Mouse (Mus musculus) spleen, embryonic (tissue): ENCODE data around the gene Abhd17a.
"Not testable (repeated sequence)": the region's sequence is repeated elsewhere in the genome, so short reads cannot be mapped to it uniquely, and the experiment has no call there.

Experiments
- CTCF ChIA-PET: fragments of 350-600 bp; sonication (Branson Sonifier 250); formaldehyde crosslinking; loops from one replicate; lab custom pipeline; 2022; lab: Charles Lee

Gene Abhd17a

GRCm38 (mm10) chr10:80609269-80609924 lies 19.3 kb upstream of the Abhd17a start:
- CTCF ChIA-PET = no interaction called here

GRCm38 (mm10) chr10:80608435-80608834 lies 18.3 kb upstream of the Abhd17a start:
- CTCF ChIA-PET = interaction anchor here (0.6 kb wide), 1 partner anchor 109 kb away, joined by 3 read pairs; no protein-coding TSS in a partner anchor

DNA sequence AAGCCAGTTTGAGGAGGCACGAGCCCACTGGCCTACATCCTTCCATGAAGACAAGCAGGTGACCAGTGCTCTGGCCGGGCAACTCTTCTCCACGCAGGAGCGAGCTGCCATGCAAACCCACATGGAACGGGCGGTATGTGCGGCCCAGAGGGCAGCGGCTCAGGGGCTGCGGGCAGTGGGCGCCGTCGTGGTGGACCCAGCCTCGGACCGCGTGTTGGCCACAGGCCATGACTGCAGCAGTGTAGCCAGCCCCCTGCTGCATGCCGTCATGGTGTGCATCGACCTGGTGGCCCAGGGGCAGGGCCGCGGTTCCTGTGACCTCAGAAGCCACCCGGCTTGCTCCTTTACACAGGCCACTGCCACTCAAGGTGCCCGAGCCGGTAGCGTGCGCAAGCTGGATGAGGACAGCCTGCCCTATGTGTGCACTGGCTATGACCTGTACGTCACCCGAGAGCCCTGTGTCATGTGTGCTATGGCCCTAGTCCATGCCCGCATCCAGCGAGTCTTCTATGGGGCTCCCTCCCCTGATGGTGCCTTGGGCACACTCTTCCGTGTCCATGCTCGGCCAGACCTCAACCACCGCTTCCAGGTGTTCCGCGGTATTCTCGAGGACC lies 16.7 kb upstream of the Abhd17a start:
- CTCF ChIA-PET = no interaction called here

- CTCF ChIA-PET = no interaction called here
These were observed 16.2 kb upstream of the Abhd17a start for GRCm38 (mm10) chr10:80606306-80606705.

GRCm38 (mm10) chr10:80605721-80606120 lies 15.6 kb upstream of the Abhd17a start, which contains the start of gene Gm49322:
Gene Gm49322 (plus strand): TSS chr10:80606021.
- CTCF ChIA-PET = not testable (repeated sequence)

- CTCF ChIA-PET = no interaction called here
These were observed 14.8 kb upstream of the Abhd17a start for GRCm38 (mm10) chr10:80604988-80605387.

DNA sequence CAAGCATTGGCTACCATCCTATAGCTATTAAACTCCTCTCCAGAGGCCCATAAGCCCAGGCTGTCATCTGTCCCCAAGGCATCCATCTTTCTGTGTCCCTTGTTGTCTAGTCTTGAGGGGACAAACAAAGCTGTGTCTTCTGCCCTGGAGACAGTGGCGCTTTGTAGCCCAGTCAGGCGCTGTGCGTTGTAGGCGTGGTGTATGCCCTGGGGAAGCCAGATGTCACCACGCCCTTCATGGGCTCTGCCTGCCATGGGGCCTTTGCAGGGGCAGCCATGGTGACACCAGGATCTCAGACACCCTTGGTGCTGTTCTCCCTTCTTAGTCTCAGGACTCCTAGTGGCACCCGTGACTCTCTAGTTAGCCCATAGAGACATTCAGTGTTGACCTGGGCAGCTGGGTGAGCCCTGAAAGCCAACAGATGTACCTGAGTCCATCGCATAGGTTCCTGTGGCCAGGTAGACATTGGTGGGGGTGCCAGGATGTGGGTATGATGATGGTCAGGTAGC lies 13.9 kb upstream of the Abhd17a start:
- CTCF ChIA-PET = no interaction called here

DNA sequence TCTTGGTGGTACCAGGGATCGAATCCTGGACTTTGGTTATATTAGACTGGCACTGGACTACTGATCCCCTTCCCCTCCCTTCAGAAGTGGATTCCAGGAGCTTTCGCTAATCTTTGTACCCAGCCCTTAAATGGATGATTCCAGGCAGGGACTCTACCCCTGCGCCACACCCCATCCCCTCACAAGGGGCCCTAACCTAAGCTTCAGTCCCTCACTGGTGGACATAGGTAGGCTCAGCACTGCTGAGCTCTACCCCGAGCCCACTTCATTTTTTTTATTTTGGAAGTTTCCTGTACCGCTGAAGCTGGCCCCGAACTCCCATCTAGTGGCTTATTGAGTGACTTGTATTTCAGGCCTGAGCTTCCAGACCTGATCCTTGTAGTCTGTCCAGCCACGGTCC lies 13.2 kb upstream of the Abhd17a start:
- CTCF ChIA-PET = interaction anchor here (0.6 to 0.7 kb wide), 3 partner anchors 15 to 284 kb away, joined by 3 to 7 read pairs (median 3); no protein-coding TSS in a partner anchor

GRCm38 (mm10) chr10:80602698-80603325 lies 12.7 kb upstream of the Abhd17a start, which contains the start of the genes Scamp4 and Adat3:
Gene Scamp4 (plus strand): TSS chr10:80602872.
Gene Adat3 (plus strand): TSS chr10:80602880.
- CTCF ChIA-PET = interaction anchor here (0.6 to 0.7 kb wide), 3 partner anchors 15 to 284 kb away, joined by 3 to 7 read pairs (median 3); no protein-coding TSS in a partner anchor

DNA sequence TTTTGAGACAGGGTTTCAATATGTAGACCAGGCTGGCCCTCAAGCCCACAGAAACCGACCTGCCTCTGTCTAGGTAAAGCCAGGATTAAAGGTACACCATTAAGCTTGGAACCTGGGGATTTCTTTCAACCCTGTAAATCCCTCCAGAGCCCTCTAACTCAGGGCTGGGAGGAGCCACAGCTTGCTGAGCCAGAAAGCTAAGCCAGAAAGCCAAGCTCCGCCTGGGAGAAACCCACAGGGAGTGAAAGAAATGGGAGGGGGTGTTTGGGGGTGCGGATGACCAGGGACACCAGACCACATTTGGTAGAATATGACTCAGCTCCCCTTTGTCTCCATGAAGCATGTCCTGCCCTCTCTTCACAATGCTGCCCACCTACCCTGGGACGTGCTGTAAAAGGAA lies 6.2 kb upstream of the Abhd17a start:
- CTCF ChIA-PET = no interaction called here

GRCm38 (mm10) chr10:80589127-80589878 lies 838 bp downstream of the Abhd17a start:
- CTCF ChIA-PET = interaction anchor here (0.6 kb wide), 1 partner anchor 22 kb away, joined by 3 read pairs; no protein-coding TSS in a partner anchor

- CTCF ChIA-PET = no interaction called here
These were observed 2.9 kb downstream of the Abhd17a start for GRCm38 (mm10) chr10:80587305-80587657.

DNA sequence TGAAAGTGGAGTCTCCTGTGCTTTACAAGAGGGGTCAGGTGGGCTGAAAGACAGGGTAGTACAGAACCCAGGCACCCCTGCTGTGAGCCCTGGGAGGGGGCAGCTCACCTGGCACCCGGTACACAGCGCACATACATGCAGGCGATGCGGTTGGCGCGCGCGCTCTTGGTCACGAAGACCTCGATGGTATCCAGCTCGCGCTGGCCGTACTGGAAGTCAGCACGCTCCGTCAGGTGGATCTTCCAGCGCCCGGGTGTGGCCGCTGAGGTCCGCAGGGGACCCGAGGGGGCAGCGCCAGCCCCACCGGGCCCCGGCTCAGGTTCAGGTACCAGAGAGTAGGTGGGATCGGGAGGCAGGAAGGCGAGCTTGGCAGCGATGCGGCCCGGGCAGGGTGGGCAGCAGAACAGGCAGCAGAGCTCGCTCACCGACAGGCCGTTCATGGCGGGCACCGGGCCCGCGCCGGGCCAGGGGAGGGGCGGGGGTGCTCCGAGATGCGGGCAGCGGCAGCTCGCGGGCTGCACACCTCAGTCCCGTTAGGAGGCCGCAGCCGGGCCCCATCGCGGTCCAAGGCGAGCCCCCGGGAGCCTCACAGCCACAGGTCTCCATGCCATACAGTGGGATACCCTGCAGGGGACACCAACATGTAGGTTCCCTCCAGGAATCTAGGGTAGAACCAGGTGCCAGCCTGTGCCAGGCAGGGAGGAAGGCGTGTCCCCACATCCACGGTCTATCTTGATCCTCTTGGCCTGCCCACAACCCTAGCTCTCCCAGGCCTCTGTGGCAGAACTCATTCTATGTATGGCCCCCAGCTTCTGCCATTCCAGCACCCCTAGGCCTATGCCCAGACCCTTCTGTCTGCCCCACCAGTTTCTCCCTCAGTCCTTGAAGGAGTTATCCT lies 3.5 kb downstream of the Abhd17a start:
- CTCF ChIA-PET = interaction anchor here (0.6 kb wide), 1 partner anchor 56 kb away, joined by 3 read pairs; no protein-coding TSS in a partner anchor

- CTCF ChIA-PET = interaction anchor here (0.5 kb wide), 1 partner anchor 33 kb away, joined by 4 read pairs; no protein-coding TSS in a partner anchor
These were observed 4.6 kb downstream of the Abhd17a start for GRCm38 (mm10) chr10:80585581-80585980.

- CTCF ChIA-PET = interaction anchor here (0.5 to 0.9 kb wide), 3 partner anchors 33 to 150 kb away, joined by 3 to 18 read pairs (median 4); no protein-coding TSS in a partner anchor
These were observed 5.2 kb downstream of the Abhd17a start for GRCm38 (mm10) chr10:80584642-80585552.

DNA sequence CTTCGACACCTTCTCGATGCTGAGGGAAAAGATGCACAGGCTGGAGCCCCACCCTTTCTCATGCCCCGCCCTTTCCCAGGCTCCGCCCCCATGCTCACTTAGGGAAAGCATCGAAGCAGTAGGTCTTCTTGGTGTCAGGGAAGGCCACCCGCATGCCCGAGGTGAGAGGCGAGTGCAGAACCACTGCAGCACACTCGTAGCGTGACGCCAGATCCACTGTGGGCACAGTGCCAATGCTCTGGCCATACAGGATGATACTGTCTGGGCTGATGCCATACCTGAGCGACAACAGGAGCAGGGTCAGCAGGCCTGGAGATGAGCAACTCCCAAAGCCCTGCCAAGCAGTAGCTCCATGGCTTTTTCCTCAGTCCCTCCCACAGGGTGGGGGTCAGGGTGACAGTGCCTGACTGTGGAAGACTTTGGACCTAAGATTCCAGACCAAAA lies 6.1 kb downstream of the Abhd17a start:
- CTCF ChIA-PET = interaction anchor here (0.6 to 0.9 kb wide), 2 partner anchors 87 to 151 kb away, joined by 3 to 18 read pairs; no protein-coding TSS in a partner anchor

DNA sequence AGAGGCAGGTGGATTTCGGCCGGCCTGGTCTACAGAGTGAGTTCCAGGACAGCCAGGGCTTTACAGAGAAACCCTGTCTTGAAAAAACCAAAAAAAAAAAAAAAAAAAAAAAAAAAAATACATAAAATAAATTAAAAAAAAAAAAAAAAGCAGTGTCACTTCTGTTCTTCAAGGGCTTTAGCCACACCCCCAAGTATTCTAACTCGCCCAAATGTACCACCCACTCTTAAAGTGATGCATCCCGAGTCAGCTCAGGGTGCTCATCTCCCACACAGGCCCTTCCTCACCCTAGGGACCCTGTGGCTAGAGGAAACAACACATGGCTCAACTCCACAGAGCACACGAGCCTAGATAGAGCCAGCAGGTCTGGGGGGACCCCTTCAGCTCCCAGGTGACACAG lies 7.1 kb downstream of the Abhd17a start:
- CTCF ChIA-PET = no interaction called here

DNA sequence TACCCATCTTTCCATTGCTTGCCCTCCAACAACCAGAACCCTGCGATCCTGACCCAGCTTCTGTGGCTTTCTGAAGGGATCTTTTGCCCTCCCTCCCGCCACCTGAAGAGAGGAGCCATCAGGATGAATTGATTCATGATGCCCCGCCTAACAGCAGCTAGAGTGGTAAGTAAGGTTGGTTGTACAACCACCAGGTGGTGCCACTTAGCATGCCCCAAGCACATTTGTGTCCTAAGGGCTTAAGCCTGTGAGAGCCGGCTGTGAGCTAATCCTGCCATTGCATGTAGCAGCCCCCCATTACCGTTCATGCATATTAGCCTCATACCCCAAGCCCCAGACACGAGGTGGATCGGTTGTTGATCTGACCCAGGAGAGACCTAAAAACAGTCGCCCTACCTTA lies 11.2 kb downstream of the Abhd17a start:
- CTCF ChIA-PET = interaction anchor here (0.6 to 1.6 kb wide), 4 partner anchors 12 to 151 kb away, joined by 3 read pairs; no protein-coding TSS in a partner anchor
